ENCODE assay signal across 17 mouse cellular contexts in the genomic region with DNA sequence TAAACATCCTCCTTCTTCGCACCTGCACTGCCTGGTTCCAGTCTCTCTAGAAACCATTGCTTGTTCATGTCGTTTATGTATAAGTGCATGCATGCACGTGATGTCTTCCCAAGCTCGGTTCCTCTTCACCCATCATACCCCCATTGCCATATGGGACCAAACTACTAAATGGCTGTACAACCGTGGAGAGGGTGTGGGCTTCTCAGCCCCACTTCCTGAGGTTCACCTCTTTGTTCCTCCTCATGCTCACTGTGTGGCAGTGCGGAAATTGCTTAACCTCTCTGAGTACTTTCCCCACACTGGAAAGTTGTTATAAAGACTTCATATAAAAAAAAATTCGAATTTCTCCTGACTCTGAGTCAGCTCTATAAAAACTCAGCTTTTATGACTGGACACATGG. TPM values are rescaled to one million over a fixed set of nuclear protein-coding genes. Genes with fewer than 3 reads are reported as not detected.
DNase-seq lines count a peak whose midpoint lies in the region; ATAC-seq and TF ChIP-seq lines count a peak whose summit lies in the region.
"Had no signal": no experiment of that assay in that cellular context is flagged by ENCODE, and none has a peak within 500 bp of the region (broad histone marks: within the 10 kb centered on the region; RNA-seq: fewer than 3 reads in every experiment).

No protein-coding gene starts in this region.

- no peak for TF ChIP-seq CTCF in bone marrow, adult 2 months (IDR thresholded peaks at IDR 0.05; ENCODE audit: control insufficient read depth, insufficient read depth, low read length)

- H3K4me3 ChIP-seq in bone marrow, adult 2 months (replicated peaks; ENCODE audit: control insufficient read depth, low read depth, low read length): peak overlapping the region; percentile 0
- H3K4me3 ChIP-seq: embryonic facial prominence, embryonic 13.5 days; gastrocnemius, adult 2 months; intestine, embryonic 15.5 days; limb, embryonic 10.5 days; liver, embryonic 12.5 days; lung, embryonic 15.5 days; neural tube, embryonic 15.5 days had no signal

- 20% methylated on average over 7 of the region's 7 CpGs for WGBS in bone marrow, adult 2 months

- ATAC-seq in megakaryocyte-erythroid progenitor cell, adult 5-6 weeks (replicated peaks; ENCODE audit: low FRiP score, low TSS enrichment, poor library complexity, severe bottlenecking): no peak
- ATAC-seq: intestine, embryonic 15.5 days; liver, embryonic 12.5 days had no signal

- peak overlapping the region; percentile 56 for H3K27ac ChIP-seq in bone marrow, adult 2 months (ENCODE audit: control insufficient read depth, insufficient read depth, low read depth, low read length, poor library complexity)
- H3K27ac ChIP-seq: embryonic facial prominence, embryonic 13.5 days; gastrocnemius, adult 2 months; intestine, embryonic 15.5 days; limb, embryonic 10.5 days; lung, embryonic 15.5 days; neural tube, embryonic 15.5 days had no signal

- DNase-seq in CD4-positive, CD25-positive, alpha-beta regulatory T cell, adult 2 months (ENCODE audit: low read depth, low spot score): peak; percentile 62
- DNase-seq in monocyte, adult 2 months (ENCODE audit: low read depth in 1 of 2, low spot score in 2 of 2): peak; percentile 34
- DNase-seq in thymus, postnatal 36 days: peak; percentile 53 to 72
- DNase-seq in right cerebral cortex, postnatal 25 days: no peak
- DNase-seq in heart, postnatal 36 days: no peak
- DNase-seq: adrenal gland, postnatal 14 days; cerebellum, adult 2 months; gastrocnemius, adult 2 months; heart, adult 11 months had no signal

- intact Hi-C loops in heart, postnatal 36 days (cut with DNase I): no loop called here

- no peak for TF ChIP-seq POLR2A in bone marrow, adult 2 months (IDR thresholded peaks at IDR 0.05; ENCODE audit: borderline replicate concordance, control insufficient read depth, low read depth, low read length)

- peaks cover 7% of the 10 kb centered on the region; the same call in 1 of the 2 replicates for H3K4me1 ChIP-seq in bone marrow, adult 2 months (ENCODE audit: control insufficient read depth, insufficient read depth, low read length)

RNA-seq across cellular contexts. Expression of a gene that starts 3.8 kb away (rescaled TPM):
- polyA plus RNA-seq in bone marrow, adult 2 months (2011; ENCODE audit: insufficient read depth, insufficient read length, low replicate concordance, missing spikeins): 57.3 and 106 TPM in 2 replicates
- total RNA-seq in megakaryocyte-erythroid progenitor cell, adult 5-6 weeks (2014; fragmentation: Nextera tagmentation): 25.8 and 30.7 TPM in 2 replicates
- total RNA-seq in megakaryocyte-erythroid progenitor cell, adult 5-6 weeks (2017): 22.6 and 23.7 TPM in 2 replicates
- 100 to 1,000 TPM; 118 to 124 TPM for total RNA-seq in heart, postnatal 36 days (2021)

RNA-seq across cellular contexts. Expression of a gene that starts 4.6 kb away (rescaled TPM):
- 1.8 TPM in 1 of 2 replicates, not detected in the other for polyA plus RNA-seq in bone marrow, adult 2 months (2011; ENCODE audit: insufficient read depth, insufficient read length, low replicate concordance, missing spikeins)
- 0.42 TPM in 1 of 2 replicates, not detected in the other for total RNA-seq in megakaryocyte-erythroid progenitor cell, adult 5-6 weeks (2014; fragmentation: Nextera tagmentation)
- total RNA-seq in megakaryocyte-erythroid progenitor cell, adult 5-6 weeks (2017): not detected in 2 replicates
- not detected for total RNA-seq in heart, postnatal 36 days (2021)
- total RNA-seq: adrenal gland, postnatal 14 days; gastrocnemius, adult 2 months had no signal

RNA-seq across cellular contexts. Expression of a gene that starts 25.5 kb away (rescaled TPM):
- 84.1 and 99.0 TPM in 2 replicates for polyA plus RNA-seq in bone marrow, adult 2 months (2011; ENCODE audit: insufficient read depth, insufficient read length, low replicate concordance, missing spikeins)
- 5.7 and 7.4 TPM in 2 replicates for total RNA-seq in megakaryocyte-erythroid progenitor cell, adult 5-6 weeks (2014; fragmentation: Nextera tagmentation)
- total RNA-seq in megakaryocyte-erythroid progenitor cell, adult 5-6 weeks (2017): 8.5 and 11.3 TPM in 2 replicates
- total RNA-seq in heart, postnatal 36 days (2021): 10 to 100 TPM; 15.9 to 18.4 TPM

RNA-seq across cellular contexts. Expression of a gene that starts 28.9 kb away (rescaled TPM):
- 50.1 and 105 TPM in 2 replicates for polyA plus RNA-seq in bone marrow, adult 2 months (2011; ENCODE audit: insufficient read depth, insufficient read length, low replicate concordance, missing spikeins)
- total RNA-seq in megakaryocyte-erythroid progenitor cell, adult 5-6 weeks (2014; fragmentation: Nextera tagmentation): 50.7 and 81.7 TPM in 2 replicates
- total RNA-seq in megakaryocyte-erythroid progenitor cell, adult 5-6 weeks (2017): 55.3 and 86.3 TPM in 2 replicates
- 10 to 100 TPM; 16.5 to 18.0 TPM for total RNA-seq in heart, postnatal 36 days (2021)

RNA-seq across cellular contexts. Expression of a gene that starts 51.0 kb away (rescaled TPM):
- 24.2 and 40.1 TPM in 2 replicates for polyA plus RNA-seq in bone marrow, adult 2 months (2011; ENCODE audit: insufficient read depth, insufficient read length, low replicate concordance, missing spikeins)
- 76.3 and 86.0 TPM in 2 replicates for total RNA-seq in megakaryocyte-erythroid progenitor cell, adult 5-6 weeks (2014; fragmentation: Nextera tagmentation)
- 67.3 and 88.4 TPM in 2 replicates for total RNA-seq in megakaryocyte-erythroid progenitor cell, adult 5-6 weeks (2017)
- total RNA-seq in heart, postnatal 36 days (2021): 10 to 100 TPM; 28.9 to 29.0 TPM

Comparison
In these comparisons a context has a peak if more than half of its experiments do, and no peak if none do; other contexts are left out.
1. DNase-seq: peak in CD4-positive, CD25-positive, alpha-beta regulatory T cell, adult 2 months (single experiment), monocyte, adult 2 months (2 of 2) and thymus, postnatal 36 days (2 of 2); none in right cerebral cortex, postnatal 25 days (single experiment) and heart, postnatal 36 days (0 of 2).